Mouse (Mus musculus) megakaryocyte, adult 5-6 weeks (primary cell): ENCODE results near the gene Tmem219. TPM values are rescaled to one million over a fixed set of nuclear protein-coding genes. Genes with fewer than 3 reads are reported as not detected.
"Not testable (repeated sequence)": the region's sequence is repeated elsewhere in the genome, so short reads cannot be mapped to it uniquely, and the experiment has no call there.

Source experiments
- ATAC-seq: 2 replicates; pipeline ENCODE4 v1.8.0; 2016; ENCODE audit warnings: mild to moderate bottlenecking, inconsistent platforms; ENCODE audit not compliant: poor library complexity, severe bottlenecking
- total RNA-seq, 2 experiments: library from RNA; stranded (forward) in 1 of 2; stranded (reverse) in 1 of 2; fragments of 153-499, 151-499 nt in 1 of 2; fragments of 221-1000, 200-1000 nt in 1 of 2; gene quantifications; 2 replicates each; pipeline versions ENCODE4 v1.2.3 to v1.2.4; 2015 to 2017

Tmem219 gene
- total RNA-seq, 2 experiments from 2014 or later, result 44.9 to 50.9 TPM

DNA sequence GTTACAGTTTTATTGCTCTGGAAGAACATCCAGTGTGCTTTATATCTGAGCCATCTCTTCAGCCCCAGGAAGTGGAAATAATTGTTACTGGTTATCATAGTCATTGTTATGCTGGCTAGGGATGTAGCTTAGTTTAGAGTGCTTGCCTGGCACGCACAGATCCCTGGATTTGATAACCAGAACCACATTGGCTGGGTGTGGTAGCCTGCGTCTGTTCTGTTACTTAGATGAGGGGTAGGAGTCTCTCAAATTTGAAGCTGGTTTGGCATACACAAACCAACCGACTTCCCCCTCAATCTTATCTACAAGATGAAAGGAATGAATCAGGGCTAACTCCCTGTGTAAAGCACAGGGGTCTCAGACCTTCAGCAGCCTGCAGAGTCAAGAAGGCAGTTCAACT, 3.6 kb upstream of the Tmem219 start:
- no peak for ATAC-seq

- ATAC-seq, result no peak
These were observed 1.3 kb upstream of the Tmem219 start for GRCm38 (mm10) chr7:126923999-126924398.

GRCm38 (mm10) chr7:126921563-126921962, 1.2 kb downstream of the Tmem219 start:
- ATAC-seq, result no peak

GRCm38 (mm10) chr7:126919973-126920372, 2.7 kb downstream of the Tmem219 start:
- no peak for ATAC-seq

- ATAC-seq, result not testable (repeated sequence)
These were observed 4.4 kb downstream of the Tmem219 start for GRCm38 (mm10) chr7:126918356-126918755.

GRCm38 (mm10) chr7:126914844-126915243, 7.9 kb downstream of the Tmem219 start:
- ATAC-seq, result no peak

- ATAC-seq, result no peak
These were observed 17.1 kb downstream of the Tmem219 start for GRCm38 (mm10) chr7:126905590-126905989.

DNA sequence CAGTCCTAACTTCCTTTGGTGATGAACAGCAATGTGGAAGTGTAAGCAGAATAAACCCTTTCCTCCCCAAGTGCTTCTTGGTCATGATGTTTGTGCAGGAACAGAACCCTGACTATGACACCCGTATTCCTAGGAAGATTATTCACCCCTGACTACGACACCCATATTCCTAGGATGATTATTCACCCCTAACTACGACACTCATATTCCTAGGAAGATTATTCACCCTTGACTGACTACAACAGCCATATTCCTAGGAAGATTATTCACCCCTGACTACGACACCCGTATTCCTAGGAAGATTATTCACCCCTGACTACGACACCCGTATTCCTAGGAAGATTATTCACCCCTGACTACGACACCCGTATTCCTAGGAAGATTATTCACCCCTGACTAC, 22.9 kb downstream of the Tmem219 start:
- not testable (repeated sequence) for ATAC-seq

- peak; percentile 93 for ATAC-seq
These were observed 24.4 kb downstream of the Tmem219 start for GRCm38 (mm10) chr7:126898102-126898990.

- ATAC-seq, result peak; percentile 83
These were observed 25.2 kb downstream of the Tmem219 start for GRCm38 (mm10) chr7:126897390-126898101.

GRCm38 (mm10) chr7:126896912-126897311, 25.8 kb downstream of the Tmem219 start:
- ATAC-seq, result peak; percentile 7; the same call in 1 of the 2 replicates

DNA sequence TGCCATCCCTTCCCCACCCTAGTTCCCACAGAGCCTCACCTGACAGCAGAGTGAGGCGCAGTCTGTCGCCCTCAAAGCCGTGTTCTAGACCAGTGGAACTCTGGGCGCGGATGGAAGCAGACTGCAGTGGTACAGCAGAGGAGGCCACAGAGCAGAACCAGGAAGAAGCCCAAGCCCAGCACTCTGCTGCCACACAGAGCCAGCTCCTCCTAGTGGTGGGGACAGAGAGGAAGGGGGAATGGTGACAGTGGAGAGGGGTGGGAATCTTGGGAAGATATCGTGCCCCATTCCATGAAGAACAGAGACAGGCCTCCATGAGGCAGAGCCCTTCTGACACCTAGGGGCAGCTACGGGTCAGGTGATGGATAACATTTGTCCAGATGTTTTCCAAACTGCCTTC, 33.9 kb downstream of the Tmem219 start:
- no peak for ATAC-seq

- ATAC-seq, result no peak
These were observed 35.4 kb downstream of the Tmem219 start for GRCm38 (mm10) chr7:126887281-126887680.

DNA sequence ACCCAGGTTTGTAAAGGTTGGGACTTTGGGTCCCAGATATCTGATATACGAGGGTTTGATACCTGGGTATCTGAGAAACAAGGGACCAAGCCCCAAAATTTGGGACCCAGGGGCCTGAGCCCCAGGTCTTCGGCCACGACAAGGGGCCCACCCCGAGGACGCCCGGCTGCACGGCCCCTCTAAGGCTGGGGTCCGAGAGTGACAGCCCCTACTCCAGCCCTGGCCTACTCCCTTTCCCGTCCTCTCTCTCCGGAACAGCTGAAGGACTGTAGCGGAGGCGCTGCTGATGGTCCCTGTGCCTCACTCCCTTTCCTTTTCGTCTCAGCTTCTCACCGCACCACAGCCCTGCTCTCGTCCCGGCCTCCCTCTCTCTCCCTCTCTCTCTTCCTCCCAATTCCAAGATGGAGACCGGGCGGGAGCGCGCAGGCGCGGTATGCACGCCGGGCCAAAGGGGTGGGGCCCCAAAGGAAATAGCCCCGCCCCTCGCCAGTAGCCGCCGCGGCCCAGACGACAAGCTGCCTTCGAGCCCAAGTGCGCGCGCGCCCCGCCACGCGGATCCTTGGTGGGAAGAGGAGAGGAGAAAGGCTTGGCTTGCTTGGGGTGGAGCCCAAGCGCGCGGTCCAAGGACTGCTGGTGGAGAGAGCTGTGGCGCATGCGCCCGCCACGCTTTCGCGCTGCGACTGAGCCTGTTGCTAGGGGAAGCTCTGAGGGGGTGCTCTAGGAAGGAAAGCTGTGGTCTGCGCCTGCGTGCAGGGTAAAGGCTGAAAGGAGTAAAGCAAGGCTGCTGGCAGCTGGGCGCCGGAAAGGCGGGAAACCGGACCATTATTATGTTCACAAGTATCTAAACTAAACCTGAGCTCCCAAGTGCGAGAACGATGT, 38.2 kb downstream of the Tmem219 start, which contains the start of gene Taok2:
Taok2 (minus strand) TSS at position 418 of the 879 bp plus-strand sequence.
- ATAC-seq, result peak; percentile 92

DNA sequence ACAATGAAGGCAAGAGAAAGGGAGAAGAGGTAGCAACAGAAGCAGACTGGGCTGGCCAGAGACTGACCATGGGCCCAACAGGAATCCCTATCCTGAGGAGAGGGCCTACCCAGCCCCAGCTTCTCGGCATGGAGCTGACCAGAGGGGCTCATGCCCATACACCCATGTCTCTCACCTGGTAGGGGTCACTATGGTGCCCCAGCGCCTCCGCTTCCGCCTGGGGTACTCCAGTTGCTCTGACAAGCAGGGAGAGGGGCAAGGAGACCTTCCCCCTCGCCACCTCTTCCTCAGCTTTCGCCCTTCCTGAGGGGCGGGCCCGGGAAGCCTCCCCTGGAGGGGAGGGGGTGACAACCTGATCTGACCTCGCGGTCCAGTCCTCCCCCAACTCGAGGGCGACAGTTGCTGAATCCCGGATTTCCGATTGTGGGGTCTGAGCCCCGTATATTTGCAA, 39.0 kb downstream of the Tmem219 start:
- ATAC-seq, result no peak

GRCm38 (mm10) chr7:126881040-126881439, 41.7 kb downstream of the Tmem219 start:
- ATAC-seq, result no peak

GRCm38 (mm10) chr7:126877239-126877638, 45.5 kb downstream of the Tmem219 start:
- ATAC-seq, result no peak

- no peak for ATAC-seq
These were observed 52.2 kb downstream of the Tmem219 start for GRCm38 (mm10) chr7:126870520-126870891.

DNA sequence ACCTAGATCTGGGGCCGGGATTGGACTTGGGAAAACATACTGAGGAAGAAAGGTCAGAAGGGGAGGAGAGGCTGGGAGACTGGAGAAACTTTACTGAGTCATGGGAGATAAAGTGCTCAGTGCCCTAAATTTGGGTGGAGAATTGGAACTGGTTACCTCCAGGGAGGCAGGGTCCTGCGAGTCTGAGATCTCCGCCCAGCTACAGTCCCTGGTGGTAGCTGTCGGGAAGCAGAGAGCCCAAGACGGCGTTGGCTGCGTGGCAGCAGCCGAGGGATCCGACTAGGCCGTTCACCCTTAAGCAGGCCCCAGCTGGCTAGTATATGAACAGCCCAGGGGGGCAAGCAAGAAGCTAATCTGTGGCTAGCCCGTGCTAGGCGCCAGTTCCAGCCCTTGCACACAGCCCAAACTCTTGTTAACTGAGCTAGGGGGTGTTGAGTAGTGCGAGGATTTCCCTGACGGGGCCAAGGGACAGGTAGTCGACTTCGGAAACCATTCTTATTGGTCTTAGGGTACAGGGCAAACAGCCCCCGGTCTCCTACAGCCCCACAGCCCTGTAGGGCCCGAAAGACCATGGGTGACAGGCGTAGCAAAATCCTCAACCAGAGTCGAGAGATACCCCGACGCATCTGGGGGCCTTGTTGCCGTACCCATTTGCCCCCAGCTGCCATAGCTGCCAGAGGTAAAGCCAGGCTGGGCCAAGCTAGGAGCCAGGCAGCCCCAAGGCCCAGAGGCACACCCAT, 52.8 kb downstream of the Tmem219 start:
- ATAC-seq, result no peak

DNA sequence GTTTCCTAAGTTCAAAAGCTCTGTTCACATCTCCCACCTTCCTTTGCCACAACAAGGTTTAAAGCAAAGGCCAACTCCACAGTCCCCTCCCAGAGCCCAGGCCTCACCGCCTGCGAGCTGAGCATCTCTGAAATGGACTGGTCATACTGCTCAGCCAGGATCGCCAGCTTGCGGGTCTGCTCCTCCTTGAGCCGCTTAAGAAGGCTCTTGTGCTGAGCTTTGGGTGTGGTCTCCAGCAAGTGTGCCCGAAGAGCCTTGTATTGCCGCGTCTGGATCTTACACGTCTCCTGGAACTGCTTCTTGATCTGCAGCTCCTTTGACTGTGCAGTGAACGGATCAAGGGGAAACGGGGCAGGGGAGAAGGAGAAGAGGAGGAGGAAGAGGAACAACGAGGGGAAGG, 54.7 kb downstream of the Tmem219 start:
- ATAC-seq, result no peak
